Mouse (Mus musculus) G1E (cell line): Measurements from ENCODE around the gene Gm5431. TPM values are rescaled to one million over a fixed set of nuclear protein-coding genes. Genes with fewer than 3 reads are reported as not detected.

ENCODE experiments used
- ATAC-seq: 2 replicates; pipeline ENCODE4 v1.8.0; 2016; ENCODE audit warnings: mild to moderate bottlenecking; ENCODE audit not compliant: insufficient number of reproducible peaks, poor library complexity, low FRiP score, severe bottlenecking; ENCODE audit errors: extremely low read depth
- DNase-seq: peaks from one replicate; pipeline ENCODE4 v3.0.0; 2012; ENCODE audit warnings: low spot score
- H3K27me3 ChIP-seq: 2 replicates; pipeline ENCODE4 v1.6.1; 2012; ENCODE audit warnings: mild to moderate bottlenecking, low read length, inconsistent platforms; ENCODE audit not compliant: insufficient read depth
- H3K36me3 ChIP-seq: replicated peaks from 2 replicates; pipeline ENCODE3; 2012; ENCODE audit warnings: mild to moderate bottlenecking, inconsistent platforms
- H3K4me1 ChIP-seq: 2 replicates; pipeline ENCODE4 v1.6.1; 2012; ENCODE audit warnings: low read depth, low read length, inconsistent platforms, mixed read lengths; ENCODE audit not compliant: insufficient read depth
- H3K4me3 ChIP-seq: 2 replicates; pipeline ENCODE4 v1.5.1; 2012; ENCODE audit warnings: low read depth, mild to moderate bottlenecking, inconsistent platforms, low read length, moderate library complexity, mixed read lengths
- H3K9me3 ChIP-seq: replicated peaks from 2 replicates; pipeline ENCODE4 v1.6.1; 2012; ENCODE audit warnings: inconsistent platforms
- CTCF ChIP-seq: IDR thresholded peaks from 2 replicates; pipeline ENCODE4 v1.5.1; 2012; ENCODE audit warnings: low read depth, low read length, inconsistent platforms, mixed read lengths
- GATA1 ChIP-seq: IDR thresholded peaks from 2 replicates; pipeline ENCODE4 v1.6.1; 2012; ENCODE audit warnings: borderline replicate concordance, low read length, inconsistent platforms, mixed read lengths
- GATA2 ChIP-seq: IDR thresholded peaks from 2 replicates; pipeline ENCODE4 v1.6.1; 2012; ENCODE audit warnings: low read depth, low read length, inconsistent platforms, borderline replicate concordance
- POLR2AphosphoS5 ChIP-seq: IDR thresholded peaks from 2 replicates; pipeline ENCODE4 v1.6.1; 2012; ENCODE audit warnings: low read depth, low read length, inconsistent platforms; ENCODE audit not compliant: insufficient replicate concordance
- TAL1 ChIP-seq: conservative IDR thresholded peaks from 2 replicates; pipeline ENCODE4 v1.6.1; 2012; ENCODE audit warnings: low read depth, low read length, inconsistent platforms, mixed read lengths
- polyA plus RNA-seq: library from polyadenylated mRNA; stranded (reverse); fragments of >175 nt; gene quantifications from 2 replicates; pipeline ENCODE4 v1.2.3, GENCODE M21; 2012
- total RNA-seq, 2 experiments: library from RNA; stranded (forward) in 1 of 2; stranded (reverse) in 1 of 2; fragments of 200-1000 nt in 1 of 2; fragments of >200 nt in 1 of 2; fragmentation: Nextera tagmentation in 1 of 2; gene quantifications; 2 replicates each; pipeline ENCODE4 v1.2.3; 2014 to 2017

The Gm5431 gene
- total and polyA plus RNA-seq, 3 experiments: 0.11 TPM; not detected in 2

DNA sequence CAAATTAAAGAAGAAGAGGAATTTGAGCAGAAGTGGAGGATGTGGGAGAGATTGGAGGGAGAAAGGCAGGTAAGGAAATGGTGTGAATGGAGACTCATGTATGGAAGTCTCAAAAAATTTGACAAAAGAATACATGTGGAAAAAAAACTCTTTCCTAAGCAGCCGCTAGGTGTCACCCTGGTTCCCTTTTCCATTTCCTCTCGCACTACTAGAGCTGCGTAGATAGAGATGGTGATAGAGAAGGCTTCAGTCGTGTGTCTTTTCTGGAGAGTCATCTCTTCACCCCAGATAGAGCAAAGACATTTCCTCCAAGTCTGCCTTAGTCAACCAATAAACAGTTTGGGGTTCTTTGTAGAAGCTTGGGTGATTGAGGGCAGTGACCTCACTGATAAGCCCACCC is 27.5 kb downstream of the Gm5431 start:
- Histone ChIP-seq H3K9me3 (no peaks in the 10 kb centered on the region), H3K4me3 (no peak overlapping the region; the same call in 1 of the 2 replicates), H3K27me3 (no peaks in the 10 kb centered on the region), H3K4me1 (peaks cover 54% of the 10 kb centered on the region), H3K36me3 (peaks cover 21% of the 10 kb centered on the region)
- TF ChIP-seq GATA1 (no peak), CTCF (peak; percentile 50; the same call in 1 of the 2 replicates)
- DNase-seq (peak; percentile 50), ATAC-seq (no peak)

DNA sequence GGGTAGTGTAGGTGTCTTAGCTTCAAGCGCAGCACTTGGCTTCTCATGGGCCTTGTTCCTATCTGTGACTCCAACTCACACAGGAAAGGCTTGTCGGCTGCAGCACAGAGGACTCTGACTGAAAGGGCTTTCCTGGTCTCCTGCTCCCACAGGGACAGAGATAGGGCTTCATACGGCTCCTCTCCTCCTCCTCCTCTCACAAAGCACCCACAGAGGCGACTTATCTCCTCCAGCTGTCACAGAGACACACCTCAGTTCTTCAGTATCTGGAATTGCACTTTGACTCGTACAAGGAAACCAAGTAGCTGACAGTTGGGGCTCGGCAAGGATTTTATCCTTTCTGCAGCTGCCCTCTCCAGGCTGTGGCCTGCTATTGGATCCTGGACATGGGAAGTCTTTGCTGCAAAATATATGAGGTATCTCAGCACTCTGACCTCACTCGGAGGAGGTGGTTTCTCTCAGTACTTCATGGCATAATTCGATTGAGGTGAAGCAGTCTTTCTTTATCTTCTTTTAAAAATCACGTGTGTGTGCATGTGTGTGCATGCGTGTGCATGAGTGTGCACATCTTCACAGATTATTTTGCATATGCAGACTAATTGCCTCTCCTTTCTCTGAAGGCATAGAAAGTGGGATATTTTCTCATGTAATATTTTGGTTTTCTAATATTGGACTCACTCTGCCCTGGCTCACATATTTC is 28.3 kb downstream of the Gm5431 start:
- Histone ChIP-seq H3K4me1 (peaks cover 58% of the 10 kb centered on the region), H3K9me3 (no peaks in the 10 kb centered on the region), H3K36me3 (peaks cover 19% of the 10 kb centered on the region), H3K27me3 (no peaks in the 10 kb centered on the region), H3K4me3 (peak overlapping the region; percentile 56; the same call in 1 of the 2 replicates)
- TF ChIP-seq TAL1 (peak; percentile 37; the same call in 1 of the 2 replicates), POLR2AphosphoS5 (no peak), GATA1 (no peak), GATA2 (no peak), CTCF (no peak)
- ATAC-seq (peak; percentile 62), DNase-seq (no peak)

DNA sequence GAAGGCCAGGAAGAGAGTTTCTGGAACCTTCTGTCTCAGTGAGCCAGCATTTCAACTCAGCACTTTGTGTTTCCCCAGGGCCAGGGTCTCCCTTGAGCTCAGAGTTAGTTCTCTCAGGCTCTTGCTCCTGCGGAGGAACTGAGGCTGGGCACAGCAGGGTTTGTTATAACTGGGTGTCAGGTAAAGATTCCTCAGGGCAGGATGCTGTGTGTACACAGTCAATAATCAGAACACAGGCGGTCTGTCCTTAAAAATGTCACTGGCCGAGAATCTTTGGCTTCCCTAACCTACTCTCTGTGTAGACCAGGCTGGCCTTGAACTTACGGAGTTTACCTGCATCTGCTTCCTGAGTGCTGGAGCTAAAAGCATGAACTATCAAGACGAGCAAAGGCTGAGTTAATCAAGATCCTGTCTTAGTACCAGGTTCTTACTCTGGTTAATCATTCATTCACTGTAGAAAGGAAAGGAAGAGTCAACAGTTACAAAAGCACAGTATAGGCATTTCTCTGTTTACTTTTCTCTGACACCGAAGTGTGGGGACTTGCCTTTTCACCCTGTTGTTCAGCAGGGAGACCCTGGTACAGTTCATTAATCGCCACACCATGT is 29.2 kb downstream of the Gm5431 start:
- no peaks in the 10 kb centered on the region for H3K27me3 ChIP-seq
- peaks cover 24% of the 10 kb centered on the region for H3K36me3 ChIP-seq
- no peak for DNase-seq
- H3K9me3 ChIP-seq: no peaks in the 10 kb centered on the region
- peak overlapping the region; percentile 75 for H3K4me3 ChIP-seq
- H3K4me1 ChIP-seq: peaks cover 66% of the 10 kb centered on the region
- no peak for TF ChIP-seq GATA2
- no peak for TF ChIP-seq CTCF
- no peak for TF ChIP-seq TAL1
- TF ChIP-seq GATA1: no peak
- TF ChIP-seq POLR2AphosphoS5: no peak
- ATAC-seq: no peak

DNA sequence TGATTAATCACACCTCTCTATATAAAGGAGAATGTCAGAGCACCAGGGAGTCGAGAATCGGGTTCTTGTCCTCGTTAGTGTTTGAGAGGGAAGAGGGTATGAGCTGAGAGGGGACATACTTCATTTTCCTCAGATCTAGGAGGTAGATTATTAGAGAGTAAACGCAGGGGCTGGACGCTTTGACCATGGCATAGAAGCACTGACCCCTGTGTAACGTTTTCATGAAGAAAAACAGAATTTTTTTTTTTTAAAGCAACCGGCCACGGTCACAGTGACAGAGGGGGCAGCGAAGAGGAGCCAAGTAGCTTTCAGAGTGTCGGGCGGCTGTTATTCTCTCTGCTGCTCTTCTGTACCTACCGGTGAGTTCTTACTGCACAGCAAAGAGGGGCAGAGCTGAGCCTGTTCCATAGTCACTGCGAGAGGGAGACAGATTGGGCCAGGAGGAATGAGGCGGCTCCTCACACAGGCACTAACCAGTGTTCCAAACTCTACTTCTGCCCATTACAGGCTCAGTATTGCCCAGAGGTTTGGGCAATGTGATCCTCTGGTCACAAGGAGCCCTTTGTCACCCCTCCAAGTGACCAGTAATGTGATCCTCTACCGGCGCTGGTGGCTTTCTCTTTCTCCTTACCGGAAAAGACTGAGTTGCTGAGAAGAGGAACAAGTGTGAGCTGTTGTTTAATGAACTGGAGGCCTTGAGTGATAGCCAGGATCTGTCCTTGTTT is 30.0 kb downstream of the Gm5431 start:
- peaks cover 73% of the 10 kb centered on the region for H3K4me1 ChIP-seq
- TF ChIP-seq TAL1 (no peak), GATA1 (no peak), GATA2 (no peak), CTCF (no peak), POLR2AphosphoS5 (no peak)
- H3K4me3 ChIP-seq: peak overlapping the region; percentile 75
- ATAC-seq (0 out of 2 replicates have a peak, but pooled peaks have one; percentile 5), DNase-seq (no peak)
- peaks cover 24% of the 10 kb centered on the region for H3K36me3 ChIP-seq
- no peaks in the 10 kb centered on the region for H3K27me3 ChIP-seq
- no peaks in the 10 kb centered on the region for H3K9me3 ChIP-seq

DNA sequence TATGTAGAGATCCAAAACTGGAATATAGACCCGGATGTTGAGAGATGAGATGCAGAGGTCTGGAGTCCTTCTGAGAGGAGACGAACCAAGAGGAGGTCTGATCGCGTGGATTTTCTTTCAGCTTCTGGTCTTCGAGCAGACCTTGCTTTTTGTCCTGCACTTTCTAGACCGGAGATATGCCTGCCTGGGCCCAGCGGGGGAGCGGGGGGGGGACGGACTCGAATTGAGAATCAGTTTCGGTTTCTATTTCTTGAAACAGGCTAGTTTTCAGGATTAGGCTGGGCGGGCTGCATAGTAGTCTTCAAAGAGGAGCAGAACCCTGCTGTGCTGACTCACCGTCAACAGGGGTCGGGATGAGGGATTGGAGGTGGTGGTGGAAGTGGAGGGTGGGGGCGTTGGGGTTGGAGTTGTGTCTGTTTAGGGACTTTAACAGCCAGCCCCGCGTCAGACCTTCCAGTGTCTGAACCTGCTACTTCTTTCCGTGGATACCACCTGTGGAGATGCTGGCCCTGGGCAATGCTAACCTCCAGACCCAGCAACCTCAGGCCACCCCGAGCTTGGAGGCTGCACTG is 30.7 kb downstream of the Gm5431 start, which contains the start of gene Irgm1:
Gene Irgm1 (minus strand): TSS at position 483 of the 572 bp plus-strand sequence.
- Histone ChIP-seq H3K9me3 (no peaks in the 10 kb centered on the region), H3K36me3 (peaks cover 29% of the 10 kb centered on the region), H3K27me3 (no peaks in the 10 kb centered on the region), H3K4me1 (peaks cover 77% of the 10 kb centered on the region), H3K4me3 (peak within 1 kb of the TSS; percentile 75)
- DNase-seq (peak; percentile 53), ATAC-seq (0 out of 2 replicates have a peak, but pooled peaks have one; percentile 23)
- TF ChIP-seq GATA1 (no peak), CTCF (no peak), GATA2 (no peak), TAL1 (no peak), POLR2AphosphoS5 (no peak)

DNA sequence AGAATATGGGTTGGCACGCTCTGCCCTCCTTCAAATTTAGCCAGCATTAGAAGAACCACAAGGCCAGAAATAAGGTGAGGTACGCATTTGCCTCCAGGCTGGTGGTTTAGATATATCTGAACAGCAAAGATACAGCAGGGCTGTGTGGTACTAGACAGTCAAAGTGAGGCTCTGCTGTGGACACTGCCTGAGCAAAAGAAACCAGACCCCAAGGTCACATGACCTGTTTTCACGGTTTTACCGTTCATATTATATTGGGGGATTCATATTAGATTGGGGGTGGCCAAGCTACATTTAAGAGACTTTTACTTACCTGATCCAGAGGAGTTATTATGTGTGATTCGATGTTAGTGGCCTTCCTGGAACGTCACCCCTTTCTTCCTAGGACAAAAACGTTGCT is 31.2 kb downstream of the Gm5431 start:
- TF ChIP-seq GATA1 (no peak), TAL1 (no peak), GATA2 (no peak), CTCF (no peak), POLR2AphosphoS5 (no peak)
- Histone ChIP-seq H3K4me1 (peaks cover 74% of the 10 kb centered on the region), H3K27me3 (no peaks in the 10 kb centered on the region), H3K36me3 (peaks cover 30% of the 10 kb centered on the region), H3K9me3 (no peaks in the 10 kb centered on the region), H3K4me3 (peak overlapping the region; percentile 75)
- no peak for ATAC-seq
- no peak for DNase-seq
